Mouse (Mus musculus) left cerebral cortex, postnatal 25 days (tissue): Measurements from ENCODE around the gene Pjvk. TPM values are rescaled to one million over a fixed set of nuclear protein-coding genes. Genes with fewer than 3 reads are reported as not detected.

Source experiments
- DNase-seq, 2 experiments: peaks; one replicate each; pipeline ENCODE4 v3.0.0; 2022; ENCODE audit warnings: low spot score in 2 of 2, mixed read lengths in 1 of 2
- intact Hi-C: fragments of 180-260 bp; cut with DNase I; formaldehyde crosslinking; loops from one replicate; pipeline ENCODE4 v1.15.1; 2025
- total RNA-seq, 2 experiments: library from RNA; stranded (reverse); gene quantifications; 2 replicates each; pipeline ENCODE4 v1.2.3; 2021

The Pjvk gene
- total RNA-seq, 2 experiments from 2014 or later, result 0.27 to 0.30 TPM

- intact Hi-C loops, result no loop called here
- DNase-seq, result no peak
Measured at GRCm38 (mm10) chr2:76658551-76658950, 10.3 kb downstream of the Pjvk start.

GRCm38 (mm10) chr2:76659419-76659818 is 11.1 kb downstream of the Pjvk start:
- no peak for DNase-seq
- intact Hi-C loops, result no loop called here

- no peak for DNase-seq
- intact Hi-C loops, result no loop called here
Measured at GRCm38 (mm10) chr2:76665531-76665930, 17.3 kb downstream of the Pjvk start.

- intact Hi-C loops, result no loop called here
- no peak for DNase-seq
Measured at GRCm38 (mm10) chr2:76667200-76667599, 18.9 kb downstream of the Pjvk start.

- intact Hi-C loops, result loop anchor here (1.0 kb wide), 1 partner anchor 23 kb away; the partner anchor contains the start of genes Pjvk and Prkra
- no peak for DNase-seq
Measured at GRCm38 (mm10) chr2:76671641-76672040, 23.4 kb downstream of the Pjvk start.

GRCm38 (mm10) chr2:76672134-76672745 is 24.0 kb downstream of the Pjvk start:
- intact Hi-C loops, result loop anchor here (1.0 kb wide), 1 partner anchor 24 kb away; the partner anchor contains the start of genes Pjvk and Prkra

GRCm38 (mm10) chr2:76672966-76673392 is 24.7 kb downstream of the Pjvk start, which contains the start of gene Fkbp7:
Gene Fkbp7 (minus strand): TSS chr2:76673116.
- DNase-seq, result peak; percentile 84 to 90
- intact Hi-C loops, result loop anchor here (1.0 kb wide), 1 partner anchor 25 kb away; the partner anchor contains the start of genes Pjvk and Prkra

More at GRCm38 (mm10) chr2:76672134-76672745, 24.0 kb downstream of the Pjvk start:
- DNase-seq, result no peak

GRCm38 (mm10) chr2:76673472-76674081 is 25.3 kb downstream of the Pjvk start:
- intact Hi-C loops, result no loop called here
- DNase-seq, result peak in 1 of 2 experiments; percentile 24

GRCm38 (mm10) chr2:76674725-76675427 is 26.6 kb downstream of the Pjvk start, which contains the start of gene Plekha3:
Gene Plekha3 (plus strand): TSS chr2:76675281.
- intact Hi-C loops, result no loop called here
- DNase-seq, result peak; percentile 86 to 88

- no peak for DNase-seq
- intact Hi-C loops, result no loop called here
Measured at GRCm38 (mm10) chr2:76675451-76675850, 27.2 kb downstream of the Pjvk start.

- intact Hi-C loops, result no loop called here
- DNase-seq, result no peak
Measured at GRCm38 (mm10) chr2:76675949-76676348, 27.7 kb downstream of the Pjvk start.

- intact Hi-C loops, result no loop called here
- no peak for DNase-seq
Measured at GRCm38 (mm10) chr2:76676401-76677226, 28.3 kb downstream of the Pjvk start.

GRCm38 (mm10) chr2:76682301-76682700 is 34.0 kb downstream of the Pjvk start:
- intact Hi-C loops, result no loop called here
- no peak for DNase-seq

- intact Hi-C loops, result no loop called here
- DNase-seq, result peak in 1 of 2 experiments; percentile 39
Measured at GRCm38 (mm10) chr2:76686986-76687385, 38.7 kb downstream of the Pjvk start.

- intact Hi-C loops, result no loop called here
- DNase-seq, result no peak
Measured at GRCm38 (mm10) chr2:76687608-76688007, 39.3 kb downstream of the Pjvk start.

GRCm38 (mm10) chr2:76688162-76688561 is 39.9 kb downstream of the Pjvk start:
- DNase-seq, result no peak
- intact Hi-C loops, result no loop called here

- intact Hi-C loops, result no loop called here
- DNase-seq, result no peak
Measured at GRCm38 (mm10) chr2:76690436-76691204, 42.3 kb downstream of the Pjvk start.

GRCm38 (mm10) chr2:76693765-76694164 is 45.5 kb downstream of the Pjvk start:
- intact Hi-C loops, result no loop called here
- DNase-seq, result no peak

- intact Hi-C loops, result no loop called here
- DNase-seq, result no peak
Measured at GRCm38 (mm10) chr2:76695290-76695689, 47.0 kb downstream of the Pjvk start.
